Mouse (Mus musculus): ENCODE data around the gene Acot13. TPM values are rescaled to one million over a fixed set of nuclear protein-coding genes. Genes with fewer than 3 reads are reported as not detected.
"Not testable (repeated sequence)": the region's sequence is repeated elsewhere in the genome, so short reads cannot be mapped to it uniquely, and the experiment has no call there.

The Acot13 gene
- total RNA-seq (2021): 10 to 100 TPM; 89.4 to 91.9 TPM
- long read RNA-seq, experiment 1, transcript Acot13-201 (3 exons, 721 nt): major isoform, 46 of 56 reads
- long read RNA-seq, experiment 1, partial matches to known transcripts: 6 of 56 reads
- long read RNA-seq, experiment 1, other reads (novel, unspliced or antisense): 4 of 56 reads
- long read RNA-seq, experiment 2, transcript Acot13-201 (3 exons, 721 nt): major isoform, 57 of 69 reads
- long read RNA-seq, experiment 2, partial matches to known transcripts: 11 of 69 reads
- long read RNA-seq, experiment 2, other reads (novel, unspliced or antisense): 1 of 69 reads

DNA sequence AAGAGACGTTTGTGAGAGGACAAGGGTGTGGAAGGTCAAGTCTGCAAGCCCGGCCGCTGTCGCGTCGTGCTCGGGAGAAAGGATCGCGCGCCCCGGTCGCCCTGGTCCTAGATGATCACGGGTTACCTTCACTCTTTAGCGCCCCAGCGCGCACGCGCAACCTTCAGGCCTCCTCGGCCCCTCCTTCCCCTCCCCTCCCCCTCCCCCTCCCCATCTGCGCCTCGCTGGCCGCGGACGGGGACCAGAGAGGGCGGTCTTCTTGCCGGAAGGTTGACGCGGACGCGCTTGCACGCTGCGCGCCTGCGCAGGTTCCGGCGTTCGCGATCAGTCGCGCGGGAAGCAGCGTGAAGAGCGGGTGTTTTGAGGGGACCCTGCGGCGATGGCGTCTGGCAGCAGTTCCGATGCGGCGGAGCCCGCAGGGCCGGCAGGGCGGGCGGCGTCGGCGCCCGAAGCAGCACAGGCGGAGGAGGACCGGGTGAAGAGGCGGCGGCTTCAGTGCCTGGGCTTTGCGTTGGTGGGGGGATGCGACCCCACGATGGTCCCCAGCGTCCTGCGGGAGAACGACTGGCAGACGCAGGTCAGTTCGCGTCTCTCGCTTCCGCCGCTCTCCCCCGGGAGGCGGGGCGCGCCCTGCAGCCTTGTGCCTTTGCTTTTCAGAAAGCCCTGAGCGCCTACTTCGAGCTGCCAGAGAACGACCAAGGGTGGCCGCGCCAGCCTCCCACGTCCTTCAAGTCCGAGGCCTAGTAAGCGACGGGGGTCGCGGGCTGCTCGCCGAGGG, at the start of gene Acot13, which contains the start of gene Tdp2:
Acot13 (minus strand) TSS at position 188 of the 778 bp plus-strand sequence.
Tdp2 (plus strand) TSS at position 327 of the 778 bp plus-strand sequence.
- peak; percentile 86 to 92 for DNase-seq (ENCODE audit: low spot score in 2 of 2)

DNA sequence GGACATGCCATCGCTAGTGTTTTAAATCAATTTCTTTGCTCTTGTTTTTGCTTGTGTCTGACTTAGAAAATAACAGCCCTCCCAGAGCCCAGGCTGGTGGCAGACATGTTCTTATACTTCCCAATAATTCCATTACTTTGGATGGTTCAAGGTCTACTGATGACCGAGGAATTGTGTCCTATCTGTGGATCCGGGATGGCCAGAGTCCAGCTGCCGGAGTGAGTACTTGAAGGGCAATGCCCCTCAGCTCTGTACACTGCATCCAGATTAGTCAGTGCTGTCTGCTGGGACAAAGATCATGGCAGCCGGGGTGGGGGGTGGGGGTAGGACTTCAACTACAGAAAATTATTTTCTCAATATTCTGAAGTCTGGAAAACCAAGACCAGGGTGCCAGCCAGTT, 49.4 kb upstream of the Acot13 start:
- no peak for DNase-seq (ENCODE audit: low spot score in 2 of 2)

DNA sequence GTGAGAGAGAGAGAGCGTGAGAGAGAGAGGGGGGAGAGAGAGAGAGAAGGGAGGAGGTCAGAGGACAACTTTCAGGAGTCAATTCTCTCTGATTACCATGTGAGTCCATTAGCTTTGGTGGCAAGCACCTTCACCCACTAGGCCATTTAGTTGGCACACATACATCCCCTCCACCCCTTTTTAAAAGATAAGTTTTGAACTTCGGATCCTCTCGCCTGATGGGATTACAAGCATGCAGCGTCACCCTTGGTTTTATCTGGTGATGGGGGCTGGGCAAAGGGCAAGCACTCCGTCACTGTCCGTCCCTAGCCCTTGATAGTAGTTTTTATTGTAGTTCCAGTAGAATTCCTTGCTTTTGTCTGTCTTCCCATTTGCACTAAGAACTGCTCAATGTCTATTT, 48.9 kb upstream of the Acot13 start:
- no peak for DNase-seq (ENCODE audit: low spot score in 2 of 2)

DNA sequence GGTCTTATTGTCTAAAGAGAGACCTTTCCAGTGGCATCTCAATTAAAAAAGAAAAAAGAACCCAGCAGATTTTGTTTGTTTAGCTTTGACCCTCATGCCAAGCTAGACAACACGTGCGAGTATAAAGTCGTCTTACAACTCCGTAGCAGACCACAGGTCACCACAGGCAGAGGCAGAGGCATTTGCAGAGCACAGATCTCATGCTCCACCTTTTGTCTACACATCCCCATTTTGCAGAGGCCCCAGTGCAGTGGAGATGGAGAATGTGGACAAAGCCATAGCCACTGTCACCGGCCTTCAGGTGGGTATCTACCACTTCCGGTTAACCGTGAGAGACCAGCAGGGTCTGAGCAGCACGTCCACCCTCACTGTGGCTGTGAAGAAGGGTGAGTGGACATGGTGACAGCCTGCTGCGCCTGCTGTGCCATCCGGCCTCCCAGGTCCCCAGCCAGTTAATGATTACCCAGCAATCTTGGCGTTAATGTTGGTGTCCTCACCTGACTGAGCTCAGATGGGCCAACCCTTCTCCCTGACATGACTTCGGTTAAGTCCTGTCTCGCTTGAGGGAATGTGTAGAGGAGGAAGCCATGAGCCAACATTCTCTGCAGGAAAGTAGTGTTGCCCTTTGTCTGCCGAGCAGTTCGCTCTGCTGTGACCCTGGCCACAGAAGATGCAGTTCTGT, 48.2 kb upstream of the Acot13 start:
- no peak for DNase-seq (ENCODE audit: low spot score in 2 of 2)

DNA sequence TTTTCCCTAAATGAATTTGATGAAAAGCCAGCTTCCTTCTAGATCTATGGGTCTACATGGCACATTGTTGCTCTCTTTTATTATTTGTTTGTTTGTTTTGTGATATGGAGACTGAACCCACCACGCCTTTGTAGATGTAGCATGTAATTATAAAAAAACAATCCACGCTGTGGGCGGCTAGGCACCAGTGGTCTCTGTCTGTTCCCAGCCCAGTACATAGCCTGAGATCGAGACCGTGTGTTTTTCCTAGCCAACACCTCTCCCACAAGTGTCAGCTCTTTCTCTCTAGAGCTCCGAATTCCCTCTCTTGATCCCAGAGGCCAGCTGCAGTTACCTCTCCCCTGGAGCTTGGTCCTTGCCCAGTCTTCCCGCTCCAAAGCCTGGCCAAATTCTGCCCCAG, 36.9 kb upstream of the Acot13 start:
- no peak for DNase-seq (ENCODE audit: low spot score in 2 of 2)

DNA sequence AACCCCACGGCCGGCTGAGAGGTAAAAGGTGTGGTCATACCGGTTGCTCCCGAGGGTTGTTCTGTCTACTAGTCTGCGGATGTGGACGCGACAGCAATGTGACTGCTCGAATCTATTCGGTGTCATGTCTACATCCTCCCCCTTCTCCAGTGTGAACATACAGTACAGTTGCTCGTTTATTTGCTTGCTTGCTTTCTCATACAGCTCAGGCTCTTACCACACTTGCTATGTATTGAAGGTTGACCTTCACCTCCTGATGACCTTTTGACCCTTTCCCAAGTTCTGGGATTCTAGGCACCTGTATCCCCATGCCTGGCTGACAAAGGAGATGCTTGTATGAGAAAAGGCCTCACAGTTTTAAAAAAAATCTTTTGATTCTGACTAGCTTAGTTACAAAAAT, 36.4 kb upstream of the Acot13 start:
- no peak for DNase-seq (ENCODE audit: low spot score in 2 of 2)

DNA sequence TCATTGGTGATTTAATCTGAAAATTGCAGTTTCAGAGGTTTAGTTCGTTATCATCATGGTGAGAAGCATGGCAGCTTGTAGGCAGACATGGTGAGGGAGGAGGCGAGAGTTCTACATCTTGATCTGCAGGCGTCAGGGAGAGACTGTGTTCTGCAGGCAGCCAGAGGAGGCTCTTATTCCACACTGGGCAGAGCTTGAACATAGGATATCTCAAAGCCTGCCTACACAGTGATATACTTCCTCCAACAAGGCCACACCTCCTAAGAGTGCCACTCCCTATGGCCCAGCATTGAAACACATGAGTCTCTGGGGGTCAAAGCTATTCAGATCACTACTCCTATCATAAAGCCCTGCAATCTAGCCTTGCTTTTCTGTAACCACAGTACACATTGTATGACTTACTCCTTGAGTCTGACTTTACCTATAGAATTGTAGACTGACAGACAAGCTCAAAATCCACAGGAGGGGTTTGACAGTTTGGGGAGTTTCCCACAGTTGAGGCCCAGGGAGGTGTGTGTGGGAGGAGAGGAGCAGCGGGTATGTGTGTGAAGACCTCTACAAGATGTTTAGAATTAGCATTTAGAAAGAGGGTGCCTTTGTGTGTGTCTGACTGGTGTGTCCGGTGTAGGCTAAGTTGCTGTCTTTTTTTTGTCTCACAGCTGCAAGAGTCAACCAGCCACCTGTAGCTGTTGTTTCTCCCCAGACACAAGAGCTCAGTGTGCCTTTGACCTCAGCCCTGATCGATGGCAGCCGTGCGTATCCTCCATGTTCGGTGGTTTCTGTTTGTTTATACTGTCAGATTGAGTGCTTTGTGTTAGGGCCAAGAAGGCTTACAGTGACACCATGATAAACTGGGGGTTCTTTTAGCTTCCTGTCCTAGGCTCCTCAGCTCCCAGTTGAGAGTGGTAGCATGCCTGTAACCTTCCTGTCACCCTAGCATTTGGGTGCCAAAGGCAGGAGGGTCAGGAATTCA, 35.4 kb upstream of the Acot13 start:
- no peak for DNase-seq (ENCODE audit: low spot score in 2 of 2)

DNA sequence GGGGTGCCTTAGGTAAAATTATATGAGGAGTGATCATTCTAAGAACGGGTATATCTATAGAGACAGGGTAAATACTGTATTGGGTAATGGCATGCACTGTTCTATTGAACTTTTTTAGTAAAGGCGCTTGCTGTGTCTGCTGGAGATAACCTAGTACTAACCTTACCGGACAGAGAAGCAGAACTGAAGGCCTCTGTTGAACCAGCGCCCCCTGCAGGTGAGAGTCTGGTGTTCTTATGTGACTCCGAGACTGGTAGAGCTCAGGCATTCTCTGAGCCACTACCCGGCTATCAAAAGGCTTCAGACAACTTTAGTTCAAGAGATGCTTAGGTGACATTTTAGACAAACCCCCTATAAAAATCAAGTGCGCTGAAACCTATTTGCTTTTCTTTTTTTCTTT, 31.2 kb upstream of the Acot13 start:
- peak; percentile 51 to 69 for DNase-seq (ENCODE audit: low spot score in 2 of 2)

DNA sequence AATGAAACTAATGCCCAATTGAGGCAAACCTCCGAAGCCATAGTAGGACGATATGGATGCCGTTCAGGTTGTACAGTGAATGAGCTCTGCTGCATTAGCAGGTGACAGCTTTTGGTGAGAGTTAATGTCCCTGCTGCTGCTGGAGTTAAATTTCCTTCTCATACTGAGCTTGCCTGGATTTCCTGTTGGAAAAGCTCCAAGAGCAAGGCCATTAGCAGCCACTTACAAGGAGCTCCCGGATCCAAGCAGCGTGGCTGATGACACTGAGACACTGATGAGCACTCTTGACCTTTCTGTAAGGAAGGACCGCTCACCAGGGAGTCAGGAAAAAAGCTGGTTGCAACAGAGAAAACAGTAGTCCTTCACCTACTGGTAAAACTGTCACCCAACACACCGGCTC, 30.7 kb upstream of the Acot13 start:
- DNase-seq (ENCODE audit: low spot score in 2 of 2): no peak

DNA sequence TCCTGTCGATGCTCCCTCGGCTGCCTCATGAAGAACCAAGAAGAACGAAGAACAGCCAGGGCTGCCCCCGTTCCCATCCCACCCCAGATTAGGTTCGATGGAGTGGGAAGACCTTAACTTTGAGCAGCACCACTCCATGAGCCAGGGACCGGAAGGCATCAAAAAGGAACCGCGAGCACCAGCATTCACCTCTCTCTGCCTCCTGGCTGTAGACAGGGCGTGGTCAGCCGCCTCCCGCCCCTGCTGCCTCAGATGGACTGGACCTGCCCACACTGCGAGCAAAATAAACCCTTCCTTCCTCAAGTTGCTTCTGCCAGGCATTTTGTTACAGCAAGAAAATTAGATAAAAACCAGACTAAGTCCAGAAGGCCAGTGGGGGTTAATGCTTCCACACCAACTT, 29.7 kb upstream of the Acot13 start:
- DNase-seq (ENCODE audit: low spot score in 2 of 2): no peak

DNA sequence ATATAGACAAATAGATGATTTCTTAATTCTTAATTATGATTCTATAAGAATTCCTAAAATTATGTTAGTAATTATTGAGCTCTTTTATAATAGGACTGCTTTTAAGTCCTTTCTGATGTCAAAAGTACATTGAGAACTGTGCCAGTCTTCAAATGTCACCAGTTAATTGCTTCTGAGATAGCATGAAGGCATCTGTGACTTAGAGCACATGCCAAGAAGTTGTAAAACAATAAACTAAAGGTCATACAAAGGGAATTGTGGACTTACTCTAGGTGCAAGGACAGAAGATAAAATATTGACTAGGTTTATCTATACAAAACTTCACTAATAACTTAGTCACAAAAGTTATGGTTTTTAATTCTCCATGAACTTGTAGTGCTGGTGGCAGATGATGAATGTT, 27.8 kb upstream of the Acot13 start:
- DNase-seq (ENCODE audit: low spot score in 2 of 2): no peak

DNA sequence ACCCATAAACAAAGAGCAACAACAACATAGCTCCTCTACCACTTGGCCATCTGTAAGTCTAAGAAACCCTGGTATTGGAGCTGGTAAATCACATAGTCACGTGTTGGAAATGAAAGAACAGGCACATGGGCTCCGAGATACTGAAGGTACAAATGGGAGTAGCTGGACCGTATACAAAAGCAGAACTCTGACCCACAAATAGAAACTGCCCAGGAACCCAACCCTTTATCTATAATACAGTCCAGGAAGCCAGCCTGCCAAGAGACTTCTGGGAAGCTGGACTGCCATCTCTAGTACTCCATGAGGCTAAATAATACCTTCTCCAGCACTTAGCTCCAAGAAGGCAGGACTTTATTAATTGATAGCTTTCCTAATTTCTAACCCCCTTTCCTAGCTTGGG, 21.2 kb upstream of the Acot13 start:
- DNase-seq (ENCODE audit: low spot score in 2 of 2): no peak

DNA sequence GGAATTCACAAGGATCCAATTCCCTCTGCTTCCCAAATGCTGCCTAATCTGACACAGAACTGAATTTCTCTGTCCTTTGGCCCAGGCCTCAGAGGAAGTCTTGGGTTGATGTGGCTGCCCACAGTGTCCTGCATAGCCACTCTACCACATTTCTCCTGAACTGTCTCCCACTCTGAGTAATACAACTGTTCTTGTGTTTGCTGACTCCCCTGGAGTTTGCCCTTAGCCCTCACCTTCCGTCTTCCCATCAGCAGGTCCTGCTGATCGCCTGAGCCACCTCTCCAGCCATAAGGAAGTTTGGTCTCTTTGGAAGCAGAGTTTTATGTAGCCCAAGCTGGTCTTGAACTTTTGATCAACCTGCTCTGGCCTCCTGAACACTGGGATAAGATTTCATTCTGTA, 20.6 kb upstream of the Acot13 start:
- no peak for DNase-seq (ENCODE audit: low spot score in 2 of 2)

DNA sequence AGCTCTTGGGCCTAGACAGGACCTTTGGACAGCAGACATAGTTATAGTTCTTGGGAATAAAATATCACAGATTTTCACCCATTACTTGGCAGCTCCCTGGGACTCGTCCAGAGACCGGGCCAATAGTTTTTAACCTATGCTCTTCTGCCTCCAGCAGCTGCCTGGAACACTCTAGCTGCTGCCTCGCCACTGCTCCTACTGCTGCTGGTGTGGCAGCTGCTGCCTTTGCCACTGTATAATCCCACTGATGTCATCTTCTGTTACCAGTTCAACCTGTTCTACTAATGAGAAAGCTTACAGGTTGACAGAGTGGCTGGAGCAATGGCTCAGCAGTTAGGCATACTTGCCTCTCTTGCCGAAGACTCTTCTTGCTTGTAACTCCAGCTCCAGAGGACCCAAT, 18.0 kb upstream of the Acot13 start:
- DNase-seq (ENCODE audit: low spot score in 2 of 2): no peak

DNA sequence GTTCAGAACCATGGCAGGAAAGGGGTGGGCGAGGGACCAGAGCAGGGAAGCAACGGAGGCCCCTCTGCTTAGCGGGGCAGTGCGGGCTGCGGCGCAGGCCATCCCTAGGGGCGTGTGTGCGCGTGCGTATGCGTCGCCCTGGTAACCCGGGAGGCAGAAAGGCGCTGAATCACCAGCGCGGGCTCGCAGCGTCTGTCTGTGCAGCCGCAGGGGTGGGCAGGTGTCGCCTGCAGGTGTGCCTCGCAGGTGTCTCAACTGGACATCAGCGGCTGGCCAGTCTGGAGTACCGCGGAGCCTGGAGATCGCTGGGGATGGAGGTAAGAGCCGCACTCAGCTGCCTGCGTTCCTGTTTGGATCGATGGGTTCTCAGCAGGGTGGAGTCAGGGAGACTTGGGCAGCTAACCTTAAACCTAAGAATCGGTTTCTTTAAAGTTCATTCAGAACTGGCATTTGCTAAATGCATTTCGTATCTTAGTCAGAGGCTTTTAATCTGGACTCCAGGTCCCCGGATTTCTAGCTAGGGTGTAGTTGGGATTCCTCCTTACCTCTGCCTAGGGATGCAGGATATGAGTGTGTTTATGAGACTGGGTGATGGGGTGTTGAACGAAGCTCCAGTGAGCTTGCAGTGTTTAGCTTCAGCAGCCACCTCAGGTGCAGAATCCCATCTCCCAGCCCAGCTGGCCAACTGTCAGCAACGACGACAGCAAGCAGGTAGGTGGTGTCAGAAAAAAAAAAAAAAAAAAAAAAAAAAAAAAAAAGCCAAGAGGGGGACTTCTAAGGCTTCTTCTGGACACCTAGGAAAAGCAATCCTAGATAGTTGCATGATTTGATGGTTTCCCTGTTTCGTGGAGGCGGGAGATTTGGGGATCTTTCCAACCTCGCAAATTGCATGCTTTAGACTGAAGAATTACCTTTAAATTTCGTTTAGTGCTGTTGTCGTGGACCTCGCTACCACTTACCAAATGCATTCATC, 13.9 kb upstream of the Acot13 start, which contains the start of gene D130043K22Rik:
D130043K22Rik (plus strand) TSS at position 153 of the 973 bp plus-strand sequence.
- peak; percentile 73 to 84 for DNase-seq (ENCODE audit: low spot score in 2 of 2)

DNA sequence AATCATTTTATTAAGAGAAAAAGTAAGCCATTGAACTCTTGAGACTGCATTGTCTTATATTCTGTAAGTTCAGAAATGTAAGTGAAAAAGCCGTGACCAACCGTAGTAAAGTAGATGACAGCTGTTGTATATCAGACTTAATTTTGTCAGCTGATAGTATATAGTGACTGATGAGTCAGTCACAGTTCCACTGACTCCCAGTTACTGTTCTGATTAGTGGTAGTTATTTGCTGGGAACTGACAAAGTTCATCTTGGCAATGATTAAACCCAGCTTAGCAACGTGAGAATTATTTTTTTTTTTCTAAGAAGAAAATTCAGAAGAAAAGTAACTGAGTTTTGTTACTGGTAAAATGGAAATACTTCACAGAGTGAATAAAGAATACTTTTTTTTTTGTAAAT, 10.4 kb upstream of the Acot13 start:
- no peak for DNase-seq (ENCODE audit: low spot score in 2 of 2)

DNA sequence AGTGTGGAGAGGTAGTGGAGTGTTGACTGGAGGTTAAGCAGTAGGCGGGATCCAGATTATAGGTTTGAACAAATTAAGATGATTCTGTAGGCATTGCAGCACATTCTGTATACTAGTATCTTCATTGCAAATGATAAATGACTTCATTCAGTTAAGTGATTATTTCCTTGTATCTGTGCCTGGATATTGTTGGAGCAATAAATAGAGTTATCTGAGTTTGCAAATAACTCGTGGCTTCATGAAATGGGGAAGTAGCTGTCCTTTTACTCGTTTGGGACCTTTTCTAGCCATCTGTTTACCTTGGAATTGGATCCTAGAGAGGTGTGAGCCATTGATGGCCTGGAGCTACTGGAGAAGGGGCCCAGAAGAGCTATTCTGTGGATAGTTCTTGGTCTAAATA, 8.5 kb upstream of the Acot13 start:
- no peak for DNase-seq (ENCODE audit: low spot score in 2 of 2)

DNA sequence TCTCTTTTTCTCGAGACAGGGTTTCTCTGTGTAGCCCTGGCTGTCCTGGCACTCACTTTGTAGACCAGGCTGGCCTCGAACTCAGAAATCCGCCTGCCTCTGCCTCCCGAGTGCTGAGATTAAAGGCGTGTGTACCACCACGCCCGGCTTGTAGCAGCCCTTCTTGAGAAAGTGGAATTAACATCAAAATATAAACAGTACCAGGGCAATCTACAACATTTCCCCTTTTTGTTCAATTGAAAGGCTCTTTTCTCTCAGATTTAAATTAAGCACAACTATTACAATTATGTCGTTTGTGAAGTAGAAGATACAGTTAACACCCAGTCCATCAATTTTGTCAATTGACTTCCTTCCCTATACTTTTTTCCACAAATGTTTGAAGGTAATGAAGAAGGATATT, 6.4 kb upstream of the Acot13 start:
- not testable (repeated sequence) for DNase-seq (ENCODE audit: low spot score in 2 of 2)

DNA sequence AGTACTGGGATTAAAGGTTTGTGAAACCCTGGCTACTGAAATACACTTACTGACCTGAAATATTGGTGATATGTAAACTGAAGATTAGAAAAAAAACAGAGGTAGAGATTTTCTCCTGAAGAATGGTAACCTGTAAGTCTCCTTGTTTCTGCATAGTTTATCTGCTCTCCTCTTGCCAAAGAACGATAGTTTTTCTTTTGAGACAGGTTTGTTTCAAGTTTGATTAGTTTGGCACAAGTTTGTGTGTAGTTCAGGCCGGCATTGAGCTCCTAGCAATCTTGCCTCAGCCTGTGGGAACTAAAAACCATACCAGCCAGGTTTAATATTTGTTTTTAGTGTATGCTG, 1.4 kb upstream of the Acot13 start:
- DNase-seq (ENCODE audit: low spot score in 2 of 2): no peak

All from left cerebral cortex, adult 18-20 months (tissue).